Mouse (Mus musculus): Measurements from ENCODE around the gene Hspa4.

- TF ChIP-seq ZKSCAN1 (IDR thresholded peaks at IDR 0.05; ENCODE audit: low read depth, low read length) = no peak
- no peak for TF ChIP-seq ELF1 (IDR thresholded peaks at IDR 0.05; ENCODE audit: low read depth, low read length)
- no peak for TF ChIP-seq GABPA (IDR thresholded peaks at IDR 0.05; ENCODE audit: low read depth, low read length)
- no peak for TF ChIP-seq ZC3H11A (IDR thresholded peaks at IDR 0.05; ENCODE audit: low read depth, low read length)
- TF ChIP-seq MAFK (IDR thresholded peaks at IDR 0.05; ENCODE audit: borderline replicate concordance, low read depth, low read length) = no peak
- TF ChIP-seq TAL1 (IDR thresholded peaks at IDR 0.05; ENCODE audit: low read length) = no peak
- TF ChIP-seq ZNF384 (IDR thresholded peaks at IDR 0.05; ENCODE audit: low read depth, low read length) = no peak
Measured at GRCm38 (mm10) chr11:53318041-53318440, 17.8 kb upstream of the Hspa4 start.
